Mouse (Mus musculus): ENCODE data around the gene Ncoa1. TPM values are rescaled to one million over a fixed set of nuclear protein-coding genes. Genes with fewer than 3 reads are reported as not detected.

Gene Ncoa1
- total and polyA plus RNA-seq, 3 experiments: 36.0 to 65.0 (median 45.0) TPM

- no peak overlapping the region for H3K27ac ChIP-seq (ENCODE audit: control insufficient read depth, low read depth, low read length)
- H3K4me3 ChIP-seq (ENCODE audit: control insufficient read depth in 1 of 2, insufficient read depth in 1 of 2, low read depth in 2 of 2, low read length in 2 of 2): no peak overlapping the region
- no peaks in the 10 kb centered on the region for H3K79me2 ChIP-seq (ENCODE audit: control insufficient read depth, insufficient read depth, low read length, poor library complexity)
- no peaks in the 10 kb centered on the region for H3K27me3 ChIP-seq (ENCODE audit: control insufficient read depth in 1 of 2, insufficient read depth in 2 of 2, low read length in 2 of 2)
- DNase-seq (ENCODE audit: low read depth, low spot score): no peak
- H3K4me1 ChIP-seq (ENCODE audit: control insufficient read depth in 1 of 2, insufficient read depth in 2 of 2, low read length in 2 of 2): no peaks in the 10 kb centered on the region; a peak in 1 of 4 replicates
- TF ChIP-seq ETS1 (IDR thresholded peaks at IDR 0.05; ENCODE audit: low read depth, low read length): no peak
- TF ChIP-seq SMC3 (IDR thresholded peaks at IDR 0.05; ENCODE audit: low read depth, low read length): no peak
- TF ChIP-seq JUND (IDR thresholded peaks at IDR 0.05; ENCODE audit: low read depth, low read length): no peak
- TF ChIP-seq TAL1 (IDR thresholded peaks at IDR 0.05; ENCODE audit: low read length): no peak
- no peak for TF ChIP-seq GABPA (IDR thresholded peaks at IDR 0.05; ENCODE audit: low read depth, low read length)
- no peak overlapping the region for H3K9ac ChIP-seq (ENCODE audit: control insufficient read depth, low read depth, low read length, poor library complexity, severe bottlenecking)
- no peaks in the 10 kb centered on the region for H3K9me3 ChIP-seq (replicated peaks; ENCODE audit: insufficient read depth, low read length)
- peaks cover 9 to 14% of the 10 kb centered on the region in 2 experiments for H3K36me3 ChIP-seq (ENCODE audit: control insufficient read depth in 1 of 2, insufficient read depth in 2 of 2, low read length in 2 of 2)
These were observed 191.8 kb downstream of the Ncoa1 start for GRCm38 (mm10) chr12:4285186-4285585.

GRCm38 (mm10) chr12:4279878-4280277, 197.1 kb downstream of the Ncoa1 start:
- H3K27ac ChIP-seq (ENCODE audit: control insufficient read depth, low read depth, low read length): peak overlapping the region; percentile 41; the same call in 1 of the 2 replicates
- peak; percentile 60 for DNase-seq (ENCODE audit: low read depth, low spot score)
- peaks cover 3 to 9% of the 10 kb centered on the region in 2 experiments; a peak in 2 of 4 replicates for H3K4me1 ChIP-seq (ENCODE audit: control insufficient read depth in 1 of 2, insufficient read depth in 2 of 2, low read length in 2 of 2)
- H3K79me2 ChIP-seq (ENCODE audit: control insufficient read depth, insufficient read depth, low read length, poor library complexity): no peaks in the 10 kb centered on the region
- no peak overlapping the region for H3K9ac ChIP-seq (ENCODE audit: control insufficient read depth, low read depth, low read length, poor library complexity, severe bottlenecking)
- H3K9me3 ChIP-seq (replicated peaks; ENCODE audit: insufficient read depth, low read length): no peaks in the 10 kb centered on the region
- H3K36me3 ChIP-seq (ENCODE audit: control insufficient read depth in 1 of 2, insufficient read depth in 2 of 2, low read length in 2 of 2): peaks cover 25 to 26% of the 10 kb centered on the region in 2 experiments
- no peaks in the 10 kb centered on the region for H3K27me3 ChIP-seq (ENCODE audit: control insufficient read depth in 1 of 2, insufficient read depth in 2 of 2, low read length in 2 of 2)
- H3K4me3 ChIP-seq (ENCODE audit: control insufficient read depth in 1 of 2, insufficient read depth in 1 of 2, low read depth in 2 of 2, low read length in 2 of 2): no peak overlapping the region
- TF ChIP-seq NRF1 (IDR thresholded peaks at IDR 0.05; ENCODE audit: insufficient read depth, low read depth, low read length, poor library complexity, severe bottlenecking) (no peak), HCFC1 (IDR thresholded peaks at IDR 0.05; ENCODE audit: low read depth, low read length) (no peak), TBP (IDR thresholded peaks at IDR 0.05; ENCODE audit: low read depth, low read length) (no peak), TCF12 (IDR thresholded peaks at IDR 0.05; ENCODE audit: low read depth, low read length) (peak; percentile 67), POLR2AphosphoS5 (IDR thresholded peaks at IDR 0.05; ENCODE audit: borderline replicate concordance, low read depth, low read length) (no peak), CTCF (IDR thresholded peaks at IDR 0.05 in 2 of 3, conservative IDR thresholded peaks at IDR 0.05 in 1 of 3; ENCODE audit: control insufficient read depth in 1 of 3, insufficient read depth in 1 of 3, low read depth in 2 of 3, low read length in 3 of 3, poor library complexity in 1 of 3, severe bottlenecking in 1 of 3) (no peak), ZMIZ1 (IDR thresholded peaks at IDR 0.05; ENCODE audit: low read depth, low read length) (no peak), CHD2 (IDR thresholded peaks at IDR 0.05; ENCODE audit: low read length) (no peak), MYB (IDR thresholded peaks at IDR 0.05; ENCODE audit: low read depth, low read length) (no peak), POLR2AphosphoS2 (IDR thresholded peaks at IDR 0.05; ENCODE audit: low read length) (no peak), POLR2A (IDR thresholded peaks at IDR 0.05; ENCODE audit: control insufficient read depth in 1 of 2, insufficient read depth in 1 of 2, low read depth in 1 of 2, low read length in 2 of 2, poor library complexity in 1 of 2) (no peak), ZC3H11A (IDR thresholded peaks at IDR 0.05; ENCODE audit: low read depth, low read length) (no peak), JUND (IDR thresholded peaks at IDR 0.05; ENCODE audit: low read depth, low read length) (no peak), USF1 (IDR thresholded peaks at IDR 0.05; ENCODE audit: low read depth, low read length) (no peak), KAT2A (conservative IDR thresholded peaks at IDR 0.05; ENCODE audit: low read depth, low read length) (no peak), UBTF (IDR thresholded peaks at IDR 0.05; ENCODE audit: borderline replicate concordance, insufficient read depth, low read depth, low read length) (no peak), SMC3 (IDR thresholded peaks at IDR 0.05; ENCODE audit: low read depth, low read length) (no peak), NELFE (IDR thresholded peaks at IDR 0.05; ENCODE audit: low read depth, low read length) (no peak), ELF1 (IDR thresholded peaks at IDR 0.05; ENCODE audit: low read depth, low read length) (0 out of 2 replicates have a peak, but pooled peaks have one; percentile 1), MAFK (IDR thresholded peaks at IDR 0.05; ENCODE audit: borderline replicate concordance, low read depth, low read length) (no peak), MYC (IDR thresholded peaks at IDR 0.05; ENCODE audit: low read depth, low read length) (no peak), E2F4 (IDR thresholded peaks at IDR 0.05; ENCODE audit: borderline replicate concordance, low read depth, low read length) (no peak), ZKSCAN1 (IDR thresholded peaks at IDR 0.05; ENCODE audit: low read depth, low read length) (no peak), TAL1 (IDR thresholded peaks at IDR 0.05; ENCODE audit: low read length) (no peak), CHD1 (IDR thresholded peaks at IDR 0.05; ENCODE audit: low read depth, low read length) (no peak), ZNF384 (IDR thresholded peaks at IDR 0.05; ENCODE audit: low read depth, low read length) (no peak), ETS1 (IDR thresholded peaks at IDR 0.05; ENCODE audit: low read depth, low read length) (peak; percentile 56; the same call in 1 of the 2 replicates), MAX (IDR thresholded peaks at IDR 0.05; ENCODE audit: low read length) (0 out of 2 replicates have a peak, but pooled peaks have one; percentile 0), BHLHE40 (IDR thresholded peaks at IDR 0.05; ENCODE audit: borderline replicate concordance, low read depth, low read length) (no peak), GABPA (IDR thresholded peaks at IDR 0.05; ENCODE audit: low read depth, low read length) (no peak), SIN3A (IDR thresholded peaks at IDR 0.05; ENCODE audit: low read length) (no peak), EP300 (IDR thresholded peaks at IDR 0.05; ENCODE audit: low read depth in 1 of 2, low read length in 2 of 2) (peak; percentile 49 to 72; a peak in 3 of 4 replicates)

Measured in MEL (cell line).